Mouse (Mus musculus) G1E (cell line): ENCODE measurements around the gene Mok.

Source experiments
- CTCF ChIP-seq: IDR thresholded peaks from 2 replicates; pipeline ENCODE4 v1.5.1; 2012; ENCODE audit warnings: low read depth, low read length, inconsistent platforms, mixed read lengths
- GATA1 ChIP-seq: IDR thresholded peaks from 2 replicates; pipeline ENCODE4 v1.6.1; 2012; ENCODE audit warnings: borderline replicate concordance, low read length, inconsistent platforms, mixed read lengths
- GATA2 ChIP-seq: IDR thresholded peaks from 2 replicates; pipeline ENCODE4 v1.6.1; 2012; ENCODE audit warnings: low read depth, low read length, inconsistent platforms, borderline replicate concordance
- TAL1 ChIP-seq: conservative IDR thresholded peaks from 2 replicates; pipeline ENCODE4 v1.6.1; 2012; ENCODE audit warnings: low read depth, low read length, inconsistent platforms, mixed read lengths

DNA sequence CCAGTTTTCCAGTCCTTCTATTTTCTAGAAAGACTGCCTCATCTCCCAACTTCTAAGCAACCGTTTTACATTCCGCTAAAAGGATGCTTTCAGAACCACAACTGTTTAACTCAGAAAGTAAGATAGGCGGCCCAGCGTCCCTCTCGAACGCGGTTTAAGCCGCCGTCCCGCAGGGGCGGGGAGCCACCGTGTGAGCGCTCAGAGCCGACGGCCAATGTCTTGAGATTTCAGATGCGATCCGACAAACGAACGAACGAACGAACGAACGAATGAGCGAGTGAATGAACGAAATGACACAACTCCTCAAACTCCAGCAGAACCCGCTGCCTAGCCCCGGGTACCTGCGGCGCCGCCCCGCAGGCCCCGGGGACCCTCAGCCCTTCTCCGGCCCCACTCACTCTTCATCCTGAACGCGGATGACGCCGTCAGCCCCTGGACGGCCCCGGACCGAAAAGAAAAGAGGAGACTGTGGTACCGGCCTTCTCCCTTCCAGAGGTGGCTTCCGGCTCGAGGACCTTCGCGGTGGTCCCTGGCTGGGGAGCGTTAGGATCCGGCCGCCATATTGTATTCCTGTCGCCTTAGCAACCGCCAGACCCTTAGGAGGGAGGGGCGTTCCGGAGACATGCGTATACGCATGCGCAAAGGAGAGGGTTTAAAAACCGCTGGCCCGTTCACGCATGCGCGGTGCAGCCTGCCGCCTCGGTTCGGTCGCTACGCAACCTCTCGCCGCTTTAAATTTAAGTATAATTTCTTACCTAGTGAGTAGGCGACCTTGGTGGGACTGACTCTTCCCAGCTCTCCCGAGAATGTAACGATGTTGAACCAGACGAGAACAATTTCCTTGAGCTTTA, at the start of gene Mok:
- TF ChIP-seq CTCF (no peak), GATA1 (no peak), GATA2 (no peak), TAL1 (no peak)
